Mouse (Mus musculus) intestine, postnatal 0 days (tissue): ENCODE results near the gene Abcg4. TPM values are rescaled to one million over a fixed set of nuclear protein-coding genes. Genes with fewer than 3 reads are reported as not detected.

Experiments
- ATAC-seq: fragments of 200-750 bp; cut with Nextera tagmentation; 2 replicates; pipeline ENCODE4 v1.8.0; 2017; ENCODE audit warnings: mild to moderate bottlenecking, moderate TSS enrichment, moderate library complexity
- H3K27ac ChIP-seq: fragments of 300-500 bp; sonication (generic); 2 replicates; pipeline ENCODE4 v1.5.1; 2014; ENCODE audit warnings: mild to moderate bottlenecking, low read depth, low read length, moderate library complexity
- H3K27me3 ChIP-seq: fragments of 300-500 bp; sonication (generic); replicated peaks from 2 replicates; pipeline ENCODE4 v1.6.1; 2014; ENCODE audit warnings: low read length, mixed read lengths; ENCODE audit not compliant: control insufficient read depth, insufficient read depth
- H3K36me3 ChIP-seq: fragments of 300-500 bp; sonication (generic); 2 replicates; pipeline ENCODE4 v1.6.1; 2014; ENCODE audit warnings: mild to moderate bottlenecking, moderate library complexity; ENCODE audit not compliant: control insufficient read depth, insufficient read depth
- H3K4me1 ChIP-seq: fragments of 300-500 bp; sonication (generic); replicated peaks from 2 replicates; pipeline ENCODE4 v1.6.1; 2014; ENCODE audit warnings: antibody characterized with exemption, low read length, mixed read lengths; ENCODE audit not compliant: control insufficient read depth, insufficient read depth
- H3K4me2 ChIP-seq: fragments of 300-500 bp; sonication (generic); replicated peaks from 2 replicates; pipeline ENCODE4 v1.6.1; 2014; ENCODE audit warnings: low read depth, mild to moderate bottlenecking, moderate library complexity
- H3K4me3 ChIP-seq: fragments of 300-500 bp; sonication (generic); 2 replicates; pipeline ENCODE4 v1.5.1; 2014; ENCODE audit warnings: low read depth, low read length
- H3K9ac ChIP-seq: fragments of 300-500 bp; sonication (generic); 2 replicates; pipeline ENCODE4 v1.6.1; 2014; ENCODE audit warnings: mild to moderate bottlenecking, low read depth, low read length
- H3K9me3 ChIP-seq: fragments of 300-500 bp; sonication (generic); 2 replicates; pipeline ENCODE4 v1.6.1; 2016; ENCODE audit warnings: mixed run types; ENCODE audit not compliant: control insufficient read depth
- CTCF ChIP-seq: sonication (generic); IDR thresholded peaks from 2 replicates; pipeline ENCODE4 v1.5.1; 2016; ENCODE audit warnings: low read depth, mild to moderate bottlenecking, control low read depth, antibody characterized with exemption, moderate library complexity
- WGBS: fragments of 180-500 bp; shearing (Covaris S2); extraction: QIAGEN DNeasy Blood & Tissue Kit; methylation state at CpG from one replicate; pipeline ENCODE4 v1.1.7; 2014; 5-methylcytosine and 5-hydroxymethylcytosine counted together
- polyA plus RNA-seq: library from polyadenylated mRNA; unstranded; fragments of >200 nt; fragmentation: Nextera tagmentation; extraction: Ambion mirVana; gene quantifications from 2 replicates; pipeline ENCODE4 v1.2.1, GENCODE M21; 2015

Gene Abcg4
- polyA plus RNA-seq, 1 experiment from 2014 or later, result 1.1 TPM

GRCm38 (mm10) chr9:44334396-44335330, 46.2 kb upstream of the Abcg4 start, which contains the start of gene H2afx:
Gene H2afx, plus strand, starts transcription at chr9:44334694.
- no peaks in the 10 kb centered on the region for H3K4me1 ChIP-seq
- TF ChIP-seq CTCF, result peak; percentile 78
- H3K9me3 ChIP-seq, result no peaks in the 10 kb centered on the region
- H3K9ac ChIP-seq, result peak within 1 kb of the TSS; percentile 87
- H3K4me2 ChIP-seq, result peak within 1 kb of the TSS; percentile 93
- peak; percentile 95 for ATAC-seq
- H3K36me3 ChIP-seq, result peaks cover 39% of the 10 kb centered on the region
- no peaks in the 10 kb centered on the region for H3K27me3 ChIP-seq
- peak within 1 kb of the TSS; percentile 80 for H3K27ac ChIP-seq
- under 1% methylated on average over 82 of the region's 91 CpGs for WGBS
- H3K4me3 ChIP-seq, result peak within 1 kb of the TSS; percentile 67

- H3K4me1 ChIP-seq, result no peaks in the 10 kb centered on the region
- ATAC-seq, result no peak
- H3K4me2 ChIP-seq, result no peak overlapping the region
- H3K9ac ChIP-seq, result no peak overlapping the region
- no peaks in the 10 kb centered on the region for H3K9me3 ChIP-seq
- H3K36me3 ChIP-seq, result peaks cover 29% of the 10 kb centered on the region
- WGBS, result 92% methylated on average over 13 of the region's 13 CpGs
- no peaks in the 10 kb centered on the region for H3K27me3 ChIP-seq
- TF ChIP-seq CTCF, result no peak
- no peak overlapping the region; the same call in 1 of the 2 replicates for H3K27ac ChIP-seq
- H3K4me3 ChIP-seq, result no peak overlapping the region
Measured at GRCm38 (mm10) chr9:44332918-44333638, 44.7 kb upstream of the Abcg4 start.

- H3K4me2 ChIP-seq, result no peak overlapping the region
- WGBS, result 71% methylated on average over 6 of the region's 6 CpGs
- no peak for TF ChIP-seq CTCF
- H3K9ac ChIP-seq, result no peak overlapping the region
- peaks cover 29% of the 10 kb centered on the region for H3K36me3 ChIP-seq
- ATAC-seq, result no peak
- H3K4me3 ChIP-seq, result no peak overlapping the region
- no peaks in the 10 kb centered on the region for H3K9me3 ChIP-seq
- H3K27ac ChIP-seq, result no peak overlapping the region
- no peaks in the 10 kb centered on the region; the same call in 1 of the 2 replicates for H3K4me1 ChIP-seq
- no peaks in the 10 kb centered on the region for H3K27me3 ChIP-seq
Measured at GRCm38 (mm10) chr9:44330736-44331135, 42.3 kb upstream of the Abcg4 start.

- H3K4me2 ChIP-seq, result peak overlapping the region; percentile 76
- no peak for TF ChIP-seq CTCF
- no peak overlapping the region for H3K9ac ChIP-seq
- peak overlapping the region; percentile 82 for H3K4me3 ChIP-seq
- 90% methylated on average over 5 of the region's 5 CpGs for WGBS
- peaks cover 23% of the 10 kb centered on the region for H3K36me3 ChIP-seq
- no peak for ATAC-seq
- H3K27ac ChIP-seq, result no peak overlapping the region
- no peaks in the 10 kb centered on the region for H3K27me3 ChIP-seq
- no peaks in the 10 kb centered on the region for H3K9me3 ChIP-seq
- no peaks in the 10 kb centered on the region; the same call in 1 of the 2 replicates for H3K4me1 ChIP-seq
Measured at GRCm38 (mm10) chr9:44327926-44328325, 39.5 kb upstream of the Abcg4 start.

GRCm38 (mm10) chr9:44327064-44327711, 38.8 kb upstream of the Abcg4 start:
- no peaks in the 10 kb centered on the region; the same call in 1 of the 2 replicates for H3K4me1 ChIP-seq
- peak overlapping the region; percentile 76 for H3K4me2 ChIP-seq
- H3K9me3 ChIP-seq, result no peaks in the 10 kb centered on the region
- peak overlapping the region; percentile 82 for H3K4me3 ChIP-seq
- peak overlapping the region; percentile 87 for H3K9ac ChIP-seq
- TF ChIP-seq CTCF, result no peak
- peak overlapping the region; percentile 91 for H3K27ac ChIP-seq
- peaks cover 17% of the 10 kb centered on the region; the same call in 1 of the 2 replicates for H3K36me3 ChIP-seq
- ATAC-seq, result peak; percentile 31
- no peaks in the 10 kb centered on the region for H3K27me3 ChIP-seq
- under 1% methylated on average over 22 of the region's 22 CpGs for WGBS
